Mouse (Mus musculus) forebrain, embryonic 14.5 days (tissue): ENCODE measurements around the gene Rassf3. TPM values are rescaled to one million over a fixed set of nuclear protein-coding genes. Genes with fewer than 3 reads are reported as not detected.
A peak's percentile ranks its signal among the peaks of the same experiment; 100 is the strongest.

Source experiments
- ATAC-seq: fragments of 200-750 bp; cut with Nextera tagmentation; 2 replicates; pipeline ENCODE4 v1.8.0; 2017; ENCODE audit warnings: mild to moderate bottlenecking, moderate library complexity
- DNase-seq: peaks from one replicate; pipeline ENCODE4 v3.0.0-alpha.2; 2015; ENCODE audit warnings: low spot score
- H3K27ac ChIP-seq: fragments of 300-500 bp; sonication (generic); 2 replicates; pipeline ENCODE4 v1.5.1; 2014; ENCODE audit warnings: low read depth, mild to moderate bottlenecking, control low read depth, low read length, moderate library complexity
- H3K27me3 ChIP-seq: fragments of 300-500 bp; sonication (generic); replicated peaks from 2 replicates; pipeline ENCODE4 v1.6.1; 2014; ENCODE audit warnings: low read length, control low read depth, mixed read lengths; ENCODE audit not compliant: control insufficient read depth, insufficient read depth
- H3K36me3 ChIP-seq: fragments of 300-500 bp; sonication (generic); 2 replicates; pipeline ENCODE4 v1.6.1; 2014; ENCODE audit warnings: low read length, control low read depth; ENCODE audit not compliant: control insufficient read depth, insufficient read depth
- H3K4me1 ChIP-seq: fragments of 300-500 bp; sonication (generic); 2 replicates; pipeline ENCODE4 v1.6.1; 2014; ENCODE audit warnings: antibody characterized with exemption, low read length, control low read depth; ENCODE audit not compliant: control insufficient read depth, insufficient read depth
- H3K4me2 ChIP-seq: fragments of 300-500 bp; sonication (generic); 2 replicates; pipeline ENCODE4 v1.6.1; 2014; ENCODE audit warnings: mild to moderate bottlenecking, control low read depth, low read length
- H3K4me3 ChIP-seq: fragments of 300-500 bp; sonication (generic); 2 replicates; pipeline ENCODE4 v1.5.1; 2014; ENCODE audit warnings: low read depth, low read length, control low read depth
- H3K9ac ChIP-seq: fragments of 300-500 bp; sonication (generic); 2 replicates; pipeline ENCODE4 v1.6.1; 2014; ENCODE audit warnings: mild to moderate bottlenecking, low read length, control low read depth, moderate library complexity
- H3K9me3 ChIP-seq: fragments of 300-500 bp; sonication (generic); replicated peaks from 2 replicates; pipeline ENCODE4 v1.6.1; 2016; ENCODE audit warnings: low read length, control low read depth, mixed read lengths; ENCODE audit not compliant: control insufficient read depth
- WGBS: fragments of 180-500 bp; shearing (Covaris S2); extraction: QIAGEN DNeasy Blood & Tissue Kit; methylation state at CpG from one replicate; pipeline ENCODE4 v1.1.7; 2014; 5-methylcytosine and 5-hydroxymethylcytosine counted together
- polyA plus RNA-seq: library from polyadenylated mRNA; unstranded; fragments of >200 nt; fragmentation: Nextera tagmentation; extraction: Ambion mirVana; gene quantifications from 2 replicates; pipeline ENCODE4 v1.2.1, GENCODE M21; 2014

The Rassf3 gene
- 4.4 and 4.7 TPM in 2 replicates for polyA plus RNA-seq

DNA sequence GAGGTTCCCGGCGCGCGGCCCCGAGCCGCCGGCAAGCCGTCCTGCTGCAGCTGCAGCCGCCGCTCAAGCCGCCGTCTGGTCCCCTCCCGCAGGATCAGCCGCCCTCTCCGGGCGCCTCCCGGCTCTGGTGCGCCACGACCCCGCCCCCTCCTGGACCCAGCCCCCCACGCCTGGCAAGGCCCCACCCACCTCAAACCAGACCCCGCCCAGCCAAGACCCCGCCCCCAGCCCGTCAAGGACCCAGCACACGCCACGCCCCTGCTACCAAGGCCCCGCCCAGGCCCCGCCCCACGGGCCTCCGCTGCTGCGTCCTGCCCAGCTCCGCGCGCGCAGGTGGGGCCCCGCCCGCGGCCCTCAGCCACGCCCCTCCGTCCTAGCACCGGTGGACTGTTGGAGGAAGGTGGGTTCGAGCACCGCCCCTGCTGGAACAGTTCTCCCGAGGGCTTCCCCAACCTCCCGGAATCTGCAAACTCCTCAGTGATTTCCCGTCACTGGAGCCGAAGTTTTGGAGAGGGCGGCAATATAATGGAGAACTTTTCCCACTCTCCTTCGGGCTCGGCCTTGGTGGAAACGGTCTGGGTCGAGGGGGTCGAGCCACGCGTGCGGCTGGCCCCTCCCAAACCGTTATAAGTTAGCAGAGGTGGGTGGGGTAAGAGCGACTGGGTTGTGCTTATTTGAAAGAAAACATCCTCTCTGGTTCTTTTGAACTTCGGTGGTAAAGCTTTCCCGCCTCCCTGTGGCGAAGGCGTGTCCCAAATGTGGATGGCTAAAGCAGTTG, at the start of gene Rassf3:
TSS of gene Rassf3 (minus strand) at position 158 of the 778 bp plus-strand sequence.
- WGBS = under 1% methylated on average over 39 of the region's 62 CpGs
- Histone ChIP-seq H3K4me3 (peak within 1 kb of the TSS; percentile 55), H3K27me3 (peaks cover 12% of the 10 kb centered on the region; the same call in 1 of the 2 replicates), H3K9me3 (no peaks in the 10 kb centered on the region), H3K9ac (peak within 1 kb of the TSS; percentile 66), H3K27ac (peak within 1 kb of the TSS; percentile 14; the same call in 1 of the 2 replicates), H3K4me2 (peak within 1 kb of the TSS; percentile 95), H3K4me1 (0 out of 2 replicates have a peak, but pooled peaks cover 12% of the 10 kb centered on the region), H3K36me3 (no peaks in the 10 kb centered on the region)
- ATAC-seq (peak; percentile 93), DNase-seq (peak; percentile 89)

DNA sequence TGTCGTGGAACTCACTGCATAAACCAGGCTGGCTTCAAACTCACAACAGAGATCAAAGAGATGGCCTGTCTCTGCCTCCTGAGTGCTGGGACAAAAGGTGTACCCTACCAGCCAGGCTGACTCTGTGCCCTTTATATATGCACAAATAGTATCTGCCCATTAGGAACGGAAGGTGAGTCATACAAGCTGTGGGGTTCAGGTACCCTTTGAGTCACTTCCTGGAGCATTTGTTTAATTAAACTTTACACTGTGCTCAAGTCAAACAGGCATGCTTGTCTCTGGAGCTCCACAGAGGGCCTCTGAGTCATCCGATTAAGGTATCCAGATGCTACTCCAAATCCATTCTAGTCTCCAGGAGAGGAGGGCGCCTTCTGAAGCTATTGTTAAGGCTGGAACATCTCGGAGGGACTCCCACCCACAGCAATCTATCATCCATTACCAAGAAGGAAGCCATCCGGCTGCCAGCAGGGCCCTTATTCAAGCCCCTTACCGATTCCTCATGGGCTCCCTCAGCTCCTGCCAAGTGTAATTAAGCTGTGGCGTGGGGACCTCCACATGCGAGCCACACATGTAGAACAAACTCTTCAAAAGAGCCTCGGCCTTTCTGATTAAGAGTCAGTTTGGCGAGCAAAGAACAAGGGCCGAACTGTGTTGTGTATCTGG, 44.9 kb upstream of the Rassf3 start:
- no peak overlapping the region for H3K4me3 ChIP-seq
- no peak overlapping the region for H3K27ac ChIP-seq
- DNase-seq (peak; percentile 47), ATAC-seq (no peak)
- H3K9ac ChIP-seq = no peak overlapping the region
- no peak overlapping the region for H3K4me2 ChIP-seq
- H3K9me3 ChIP-seq = no peaks in the 10 kb centered on the region
- H3K27me3 ChIP-seq = no peaks in the 10 kb centered on the region
- no peaks in the 10 kb centered on the region for H3K4me1 ChIP-seq
- H3K36me3 ChIP-seq = no peaks in the 10 kb centered on the region
- WGBS = 18% methylated on average over 12 of the region's 12 CpGs

DNA sequence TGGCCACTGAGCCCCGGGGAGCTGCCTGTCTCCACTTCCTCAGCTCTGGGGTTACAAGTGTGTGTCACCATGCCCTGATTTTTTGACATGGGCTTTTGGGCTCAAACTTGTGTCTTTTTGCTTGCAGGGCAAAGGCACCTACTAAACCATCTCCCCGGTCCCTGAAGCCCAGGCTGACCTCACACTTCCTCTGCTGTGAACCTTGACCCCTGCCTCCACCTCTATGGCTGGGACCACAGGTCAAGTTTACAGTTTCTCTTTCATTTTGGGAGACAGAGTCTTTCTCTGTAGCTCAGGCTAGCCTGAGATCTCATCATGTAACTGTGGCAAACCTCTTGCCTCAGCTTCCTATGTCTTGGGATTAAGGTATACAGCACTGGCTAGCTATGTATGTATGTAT, 43.6 kb upstream of the Rassf3 start:
- DNase-seq = no peak
- Histone ChIP-seq H3K9ac (no peak overlapping the region), H3K36me3 (no peaks in the 10 kb centered on the region), H3K4me3 (no peak overlapping the region), H3K4me1 (no peaks in the 10 kb centered on the region), H3K9me3 (no peaks in the 10 kb centered on the region), H3K27me3 (no peaks in the 10 kb centered on the region), H3K4me2 (no peak overlapping the region), H3K27ac (no peak overlapping the region)
- ATAC-seq = no peak
- 81% methylated on average over 2 of the region's 2 CpGs for WGBS

DNA sequence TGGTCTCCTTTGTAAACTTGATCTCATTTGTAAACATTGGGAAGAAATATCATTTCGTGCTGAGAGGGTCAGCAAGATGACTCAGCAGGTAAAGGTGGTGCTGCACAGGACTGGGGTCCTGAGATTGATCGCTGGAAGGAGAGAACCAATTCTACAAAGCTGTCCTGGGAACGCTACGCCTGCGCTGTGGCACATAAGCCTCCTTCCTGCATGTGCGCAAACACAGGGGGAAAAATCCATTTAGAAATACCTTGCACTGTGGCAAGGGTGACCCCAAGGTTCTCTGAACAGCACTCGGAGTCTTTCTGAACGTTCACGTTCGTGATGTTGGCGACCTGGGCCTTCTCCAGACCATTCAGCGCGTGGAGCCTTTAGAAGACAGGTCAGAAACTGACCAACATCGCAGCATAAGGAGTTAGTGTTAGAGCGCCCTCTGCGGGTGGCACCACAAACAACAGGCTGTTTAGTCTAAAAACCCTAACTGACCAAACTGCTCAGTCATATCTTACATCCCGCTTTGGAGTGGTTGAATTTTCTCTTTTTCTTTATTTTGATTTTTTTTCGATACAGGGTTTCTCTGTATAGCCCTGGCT, 40.0 kb upstream of the Rassf3 start:
- Histone ChIP-seq H3K4me2 (no peak overlapping the region), H3K27ac (no peak overlapping the region), H3K9ac (no peak overlapping the region), H3K9me3 (no peaks in the 10 kb centered on the region), H3K36me3 (no peaks in the 10 kb centered on the region), H3K4me1 (no peaks in the 10 kb centered on the region), H3K4me3 (no peak overlapping the region), H3K27me3 (no peaks in the 10 kb centered on the region)
- DNase-seq (peak; percentile 82), ATAC-seq (peak; percentile 58)
- 31% methylated on average over 18 of the region's 18 CpGs for WGBS

DNA sequence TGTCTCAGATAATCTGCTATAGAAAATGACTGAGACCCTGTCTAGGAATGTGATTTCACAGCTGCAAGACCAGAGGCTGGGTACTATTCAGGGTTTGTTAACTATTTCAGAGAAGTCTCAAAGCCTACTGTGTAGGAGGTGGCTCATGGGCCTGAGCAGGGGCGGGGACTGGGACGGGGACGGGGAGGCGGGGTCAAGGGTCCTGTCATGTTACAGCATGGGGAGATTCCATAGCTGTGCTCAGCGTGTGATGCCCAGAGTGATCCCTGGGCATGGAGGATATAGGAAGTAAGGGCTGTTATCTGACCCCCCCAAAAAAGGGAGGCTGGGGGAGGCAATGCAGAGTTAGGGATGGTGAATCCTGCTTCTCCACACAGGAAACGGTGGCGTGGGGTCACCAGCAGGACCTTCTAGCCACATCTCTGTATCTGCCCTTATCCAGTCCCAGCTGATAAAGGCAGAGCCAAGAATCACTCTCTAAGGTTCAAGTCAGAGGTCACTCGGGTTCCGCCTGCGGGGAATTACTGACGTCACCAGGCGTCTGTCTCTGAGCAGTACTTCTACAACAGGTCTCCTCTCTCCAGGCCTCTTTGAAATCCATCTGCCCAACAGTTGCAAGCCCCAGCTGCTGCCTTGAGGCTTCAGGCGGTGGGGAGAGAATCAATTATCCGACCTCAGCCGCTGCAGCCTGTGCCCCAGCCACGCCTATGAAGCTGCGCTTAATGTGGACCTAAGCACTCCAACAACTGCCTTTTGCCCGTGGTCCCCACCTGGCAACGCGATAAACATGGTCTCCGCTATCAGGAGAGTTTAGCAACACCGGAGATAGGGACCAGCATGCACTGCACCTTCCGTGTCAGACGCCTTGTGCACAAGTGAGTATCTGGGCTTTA, 33.9 kb upstream of the Rassf3 start:
- ATAC-seq = no peak
- no peak overlapping the region for H3K4me3 ChIP-seq
- H3K36me3 ChIP-seq = no peaks in the 10 kb centered on the region
- no peaks in the 10 kb centered on the region for H3K27me3 ChIP-seq
- WGBS = 42% methylated on average over 24 of the region's 24 CpGs
- H3K4me1 ChIP-seq = peaks cover 4% of the 10 kb centered on the region; the same call in 1 of the 2 replicates
- no peak overlapping the region for H3K4me2 ChIP-seq
- no peaks in the 10 kb centered on the region for H3K9me3 ChIP-seq
- H3K9ac ChIP-seq = no peak overlapping the region
- no peak overlapping the region for H3K27ac ChIP-seq
- peak; percentile 36 for DNase-seq

DNA sequence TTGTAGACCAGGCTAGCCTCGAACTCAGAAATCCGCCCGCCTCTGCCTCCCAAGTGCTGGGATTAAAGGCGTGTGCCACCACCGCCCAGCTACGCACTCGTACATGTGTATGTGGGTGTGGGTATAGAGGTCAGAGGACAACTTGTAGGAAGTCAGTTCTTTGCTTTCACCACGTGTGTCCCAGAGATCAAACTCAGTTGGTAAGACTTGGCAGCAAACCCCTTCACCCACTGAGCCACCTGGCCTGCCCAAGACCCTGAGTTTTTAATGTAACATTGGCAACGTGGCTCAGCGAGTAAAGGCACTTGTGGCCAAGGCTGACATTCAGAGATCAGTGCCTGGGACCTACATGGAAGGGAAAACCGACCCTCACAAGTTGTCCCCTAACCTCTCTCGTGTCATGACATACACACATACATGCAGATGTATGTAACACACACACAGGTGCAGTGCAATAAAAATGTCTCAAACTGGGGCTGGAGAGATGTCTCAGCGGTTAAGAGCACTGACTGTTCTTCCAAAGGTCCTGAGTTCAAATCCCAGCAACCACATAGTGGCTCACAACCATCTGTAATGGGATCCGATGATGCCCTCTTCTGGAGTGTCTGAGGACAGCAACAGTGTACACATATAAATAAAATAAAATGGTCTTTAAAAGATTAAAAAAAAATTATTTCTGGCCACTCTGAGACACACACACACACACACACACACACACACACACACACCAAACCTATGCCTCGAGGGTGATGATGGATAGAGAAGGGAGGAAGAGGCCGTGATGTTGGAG, 31.8 kb upstream of the Rassf3 start:
- H3K4me3 ChIP-seq = no peak overlapping the region
- no peaks in the 10 kb centered on the region for H3K27me3 ChIP-seq
- DNase-seq (no peak), ATAC-seq (no peak)
- H3K27ac ChIP-seq = no peak overlapping the region
- peaks cover 4% of the 10 kb centered on the region; the same call in 1 of the 2 replicates for H3K4me1 ChIP-seq
- no peaks in the 10 kb centered on the region for H3K9me3 ChIP-seq
- no peaks in the 10 kb centered on the region for H3K36me3 ChIP-seq
- no peak overlapping the region for H3K4me2 ChIP-seq
- no peak overlapping the region for H3K9ac ChIP-seq
- 91% methylated on average over 16 of the region's 16 CpGs for WGBS

DNA sequence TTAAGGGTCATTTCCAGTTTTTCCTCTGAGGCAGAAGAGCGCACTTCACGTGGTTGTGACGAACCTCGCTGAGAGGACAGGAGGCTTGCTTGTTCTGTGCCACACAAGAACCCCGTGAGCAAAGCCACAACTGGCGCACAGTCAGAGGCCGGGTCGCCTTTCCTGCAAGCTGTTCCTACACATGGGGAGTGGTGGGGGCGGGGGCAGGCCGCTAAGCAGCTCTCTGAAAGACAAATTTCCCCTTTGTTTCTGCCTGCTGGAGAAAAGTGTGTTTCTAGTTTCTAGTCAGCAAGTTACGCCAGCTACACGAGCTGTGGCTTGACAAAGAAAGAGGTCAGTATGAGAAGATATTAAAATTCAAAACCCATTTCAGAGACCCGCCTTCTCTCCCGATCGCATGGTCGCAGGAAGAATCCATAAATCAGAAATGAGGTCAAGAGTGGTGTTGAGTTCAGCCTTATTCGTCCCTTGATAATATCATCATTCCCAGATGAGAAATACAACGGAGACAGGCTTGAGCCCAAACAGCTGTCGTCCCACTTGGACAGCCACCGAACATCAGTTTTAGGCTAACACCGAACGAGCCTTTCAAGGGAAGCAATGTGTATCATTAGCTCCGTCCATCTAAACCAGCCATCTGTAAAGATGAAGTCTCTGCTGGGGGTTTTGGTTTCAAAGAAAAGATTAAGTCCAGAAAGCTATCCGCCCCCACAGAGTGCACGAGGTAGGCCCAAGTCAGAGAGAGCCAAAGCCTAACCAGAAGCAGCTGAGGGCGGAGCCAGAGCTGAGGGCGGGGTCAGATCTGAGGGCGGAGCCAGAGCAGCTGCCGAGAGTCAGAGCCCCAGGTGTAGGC, 30.8 kb upstream of the Rassf3 start:
- no peak overlapping the region for H3K9ac ChIP-seq
- DNase-seq = peak; percentile 35
- H3K4me1 ChIP-seq = peaks cover 4% of the 10 kb centered on the region; the same call in 1 of the 2 replicates
- H3K27me3 ChIP-seq = no peaks in the 10 kb centered on the region
- 52% methylated on average over 29 of the region's 29 CpGs for WGBS
- H3K4me2 ChIP-seq = no peak overlapping the region
- ATAC-seq = no peak
- no peaks in the 10 kb centered on the region for H3K36me3 ChIP-seq
- peak overlapping the region; percentile 21; the same call in 1 of the 2 replicates for H3K27ac ChIP-seq
- no peaks in the 10 kb centered on the region for H3K9me3 ChIP-seq
- no peak overlapping the region for H3K4me3 ChIP-seq
